Mouse (Mus musculus) G1E (cell line): ENCODE results near the gene Rps6ka1. TPM values are rescaled to one million over a fixed set of nuclear protein-coding genes. Genes with fewer than 3 reads are reported as not detected.

Source experiments
- ATAC-seq: 2 replicates; pipeline ENCODE4 v1.8.0; 2016; ENCODE audit warnings: mild to moderate bottlenecking; ENCODE audit not compliant: insufficient number of reproducible peaks, poor library complexity, low FRiP score, severe bottlenecking; ENCODE audit errors: extremely low read depth
- DNase-seq: peaks from one replicate; pipeline ENCODE4 v3.0.0; 2012; ENCODE audit warnings: low spot score
- H3K27me3 ChIP-seq: 2 replicates; pipeline ENCODE4 v1.6.1; 2012; ENCODE audit warnings: mild to moderate bottlenecking, low read length, inconsistent platforms; ENCODE audit not compliant: insufficient read depth
- H3K36me3 ChIP-seq: replicated peaks from 2 replicates; pipeline ENCODE3; 2012; ENCODE audit warnings: mild to moderate bottlenecking, inconsistent platforms
- H3K4me1 ChIP-seq: 2 replicates; pipeline ENCODE4 v1.6.1; 2012; ENCODE audit warnings: low read depth, low read length, inconsistent platforms, mixed read lengths; ENCODE audit not compliant: insufficient read depth
- H3K4me3 ChIP-seq: 2 replicates; pipeline ENCODE4 v1.5.1; 2012; ENCODE audit warnings: low read depth, mild to moderate bottlenecking, inconsistent platforms, low read length, moderate library complexity, mixed read lengths
- H3K9me3 ChIP-seq: replicated peaks from 2 replicates; pipeline ENCODE4 v1.6.1; 2012; ENCODE audit warnings: inconsistent platforms
- CTCF ChIP-seq: IDR thresholded peaks from 2 replicates; pipeline ENCODE4 v1.5.1; 2012; ENCODE audit warnings: low read depth, low read length, inconsistent platforms, mixed read lengths
- GATA1 ChIP-seq: IDR thresholded peaks from 2 replicates; pipeline ENCODE4 v1.6.1; 2012; ENCODE audit warnings: borderline replicate concordance, low read length, inconsistent platforms, mixed read lengths
- GATA2 ChIP-seq: IDR thresholded peaks from 2 replicates; pipeline ENCODE4 v1.6.1; 2012; ENCODE audit warnings: low read depth, low read length, inconsistent platforms, borderline replicate concordance
- POLR2AphosphoS5 ChIP-seq: IDR thresholded peaks from 2 replicates; pipeline ENCODE4 v1.6.1; 2012; ENCODE audit warnings: low read depth, low read length, inconsistent platforms; ENCODE audit not compliant: insufficient replicate concordance
- TAL1 ChIP-seq: conservative IDR thresholded peaks from 2 replicates; pipeline ENCODE4 v1.6.1; 2012; ENCODE audit warnings: low read depth, low read length, inconsistent platforms, mixed read lengths
- polyA plus RNA-seq: library from polyadenylated mRNA; stranded (reverse); fragments of >175 nt; gene quantifications from 2 replicates; pipeline ENCODE4 v1.2.3, GENCODE M21; 2012
- total RNA-seq, 2 experiments: library from RNA; stranded (forward) in 1 of 2; stranded (reverse) in 1 of 2; fragments of 200-1000 nt in 1 of 2; fragments of >200 nt in 1 of 2; fragmentation: Nextera tagmentation in 1 of 2; gene quantifications; 2 replicates each; pipeline ENCODE4 v1.2.3; 2014 to 2017

The Rps6ka1 gene
- total and polyA plus RNA-seq, 3 experiments, result 27.3 to 29.7 (median 27.4) TPM

DNA sequence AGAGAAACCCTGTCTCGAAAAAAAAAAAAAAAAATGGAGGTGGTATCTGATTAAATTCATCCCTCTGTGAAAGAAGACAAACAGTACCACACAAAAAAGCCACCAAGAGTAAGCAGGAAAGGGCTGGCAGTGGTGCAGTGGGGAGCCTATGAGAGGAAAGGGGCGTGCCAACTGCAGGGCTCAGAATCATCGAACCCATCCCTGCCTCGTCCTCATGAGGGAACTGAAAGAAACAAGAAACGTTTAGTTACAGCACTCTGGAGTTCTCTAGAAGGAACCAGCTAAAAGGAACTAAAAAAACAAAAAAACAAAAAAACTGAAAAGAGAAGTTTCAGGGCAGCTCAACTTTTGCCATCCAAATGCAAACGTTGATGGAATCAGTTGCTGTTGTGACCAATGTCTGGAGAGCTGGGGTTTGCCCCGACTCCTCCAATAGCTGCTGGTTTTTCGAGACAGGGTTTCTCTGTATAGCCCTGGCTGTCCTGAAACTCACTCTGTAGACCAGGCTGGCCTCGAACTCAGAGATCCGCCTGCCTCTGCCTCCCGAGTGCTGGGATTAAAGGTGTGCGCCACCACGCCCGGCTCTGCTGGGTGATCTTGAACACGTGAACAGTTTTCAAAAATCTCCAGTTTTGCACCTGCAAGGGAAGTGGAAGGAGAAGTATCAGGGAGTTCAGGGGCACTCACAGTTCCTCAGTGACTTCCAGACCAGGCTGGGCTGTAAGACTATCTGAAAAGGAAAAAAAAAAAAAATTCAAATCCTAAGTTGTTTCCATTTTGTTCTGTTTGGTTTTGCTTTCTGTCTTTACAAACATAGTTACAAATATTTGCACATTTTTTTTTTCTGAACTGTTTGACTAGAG, 83.0 kb downstream of the Rps6ka1 start:
- Histone ChIP-seq H3K9me3 (no peaks in the 10 kb centered on the region), H3K27me3 (no peaks in the 10 kb centered on the region), H3K36me3 (no peaks in the 10 kb centered on the region), H3K4me3 (no peak overlapping the region), H3K4me1 (peaks cover 7% of the 10 kb centered on the region)
- TF ChIP-seq GATA1 (no peak), GATA2 (no peak), CTCF (no peak), POLR2AphosphoS5 (no peak), TAL1 (no peak)
- ATAC-seq, result no peak
- DNase-seq, result no peak

DNA sequence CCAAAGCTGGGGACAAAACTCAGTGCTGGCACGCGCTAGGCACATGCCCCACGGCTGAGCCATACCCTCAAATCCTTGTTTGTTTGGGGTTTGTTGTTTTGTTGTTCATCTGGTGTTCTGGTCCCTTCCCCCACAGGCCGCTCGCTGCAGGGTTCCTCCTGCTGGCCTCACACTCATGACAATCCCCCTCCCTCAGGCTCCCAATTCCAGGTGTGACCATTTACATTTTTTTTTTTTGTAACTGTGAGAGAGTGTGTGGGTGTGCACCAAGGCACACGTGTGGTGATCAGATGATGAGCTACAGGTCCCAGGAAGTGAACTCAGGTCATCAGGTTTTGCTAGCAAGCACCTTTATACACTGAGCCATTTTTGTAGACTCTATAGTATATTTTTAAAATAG, 87.0 kb downstream of the Rps6ka1 start:
- no peaks in the 10 kb centered on the region for H3K36me3 ChIP-seq
- peaks cover 9% of the 10 kb centered on the region for H3K27me3 ChIP-seq
- DNase-seq, result no peak
- ATAC-seq, result no peak
- TF ChIP-seq GATA1 (no peak), CTCF (no peak), TAL1 (no peak), POLR2AphosphoS5 (no peak), GATA2 (no peak)
- no peaks in the 10 kb centered on the region for H3K9me3 ChIP-seq
- H3K4me3 ChIP-seq, result no peak overlapping the region
- H3K4me1 ChIP-seq, result peaks cover 7% of the 10 kb centered on the region

Other genes starting within 250 kb of the Rps6ka1 start
- gene Zdhhc18, start 237.6 kb downstream of the Rps6ka1 start, total RNA-seq (2014; fragmentation: Nextera tagmentation), result 9.6 and 11.7 TPM in 2 replicates
- 4.4 and 5.3 TPM in 2 replicates for gene Zdhhc18, start 237.6 kb downstream of the Rps6ka1 start, total RNA-seq (2017)
- 11.1 and 11.6 TPM in 2 replicates for gene Zdhhc18, start 237.6 kb downstream of the Rps6ka1 start, polyA plus RNA-seq
- 13.2 and 15.4 TPM in 2 replicates for gene Pigv, start 215.2 kb downstream of the Rps6ka1 start, total RNA-seq (2014; fragmentation: Nextera tagmentation)
- 5.6 and 5.7 TPM in 2 replicates for gene Pigv, start 215.2 kb downstream of the Rps6ka1 start, total RNA-seq (2017)
- 11.4 and 12.7 TPM in 2 replicates for gene Pigv, start 215.2 kb downstream of the Rps6ka1 start, polyA plus RNA-seq
- 224 and 240 TPM in 2 replicates for gene Arid1a, start 131.0 kb downstream of the Rps6ka1 start, total RNA-seq (2014; fragmentation: Nextera tagmentation)
- gene Arid1a, start 131.0 kb downstream of the Rps6ka1 start, total RNA-seq (2017), result 21.4 and 22.2 TPM in 2 replicates
- gene Arid1a, start 131.0 kb downstream of the Rps6ka1 start, polyA plus RNA-seq, result 124 and 205 TPM in 2 replicates
- gene Hmgn2, start 80.9 kb upstream of the Rps6ka1 start, total RNA-seq (2014; fragmentation: Nextera tagmentation), result 313 and 359 TPM in 2 replicates
- 127 and 148 TPM in 2 replicates for gene Hmgn2, start 80.9 kb upstream of the Rps6ka1 start, total RNA-seq (2017)
- gene Hmgn2, start 80.9 kb upstream of the Rps6ka1 start, polyA plus RNA-seq, result 595 and 658 TPM in 2 replicates
- gene Dhdds, start 113.1 kb upstream of the Rps6ka1 start, total RNA-seq (2014; fragmentation: Nextera tagmentation), result 21.1 and 21.7 TPM in 2 replicates
- 12.5 and 13.4 TPM in 2 replicates for gene Dhdds, start 113.1 kb upstream of the Rps6ka1 start, total RNA-seq (2017)
- 14.5 and 14.9 TPM in 2 replicates for gene Dhdds, start 113.1 kb upstream of the Rps6ka1 start, polyA plus RNA-seq
- not detected in 2 replicates for gene Lin28a, start 131.0 kb upstream of the Rps6ka1 start, total RNA-seq (2014; fragmentation: Nextera tagmentation)
- 0.06 and 0.11 TPM in 2 replicates for gene Lin28a, start 131.0 kb upstream of the Rps6ka1 start, total RNA-seq (2017)
- gene Lin28a, start 131.0 kb upstream of the Rps6ka1 start, polyA plus RNA-seq, result not detected in 2 replicates
- gene Zfp683, start 166.0 kb upstream of the Rps6ka1 start, total RNA-seq (2014; fragmentation: Nextera tagmentation), result not detected in 2 replicates
- not detected in 2 replicates for gene Zfp683, start 166.0 kb upstream of the Rps6ka1 start, total RNA-seq (2017)
- not detected in 2 replicates for gene Zfp683, start 166.0 kb upstream of the Rps6ka1 start, polyA plus RNA-seq
- 0.29 TPM in 1 of 2 replicates, not detected in the other for gene Crybg2, start 173.0 kb upstream of the Rps6ka1 start, total RNA-seq (2014; fragmentation: Nextera tagmentation)
- gene Crybg2, start 173.0 kb upstream of the Rps6ka1 start, total RNA-seq (2017), result 0.12 and 0.60 TPM in 2 replicates
- 0.46 and 0.83 TPM in 2 replicates for gene Crybg2, start 173.0 kb upstream of the Rps6ka1 start, polyA plus RNA-seq
- gene Cd52, start 207.3 kb upstream of the Rps6ka1 start, total RNA-seq (2014; fragmentation: Nextera tagmentation), result 1.7 and 2.0 TPM in 2 replicates
- gene Cd52, start 207.3 kb upstream of the Rps6ka1 start, total RNA-seq (2017), result 17.5 and 21.1 TPM in 2 replicates
- gene Cd52, start 207.3 kb upstream of the Rps6ka1 start, polyA plus RNA-seq, result 1.0 and 1.3 TPM in 2 replicates
- gene Ubxn11, start 214.8 kb upstream of the Rps6ka1 start, total RNA-seq (2014; fragmentation: Nextera tagmentation), result 6.0 and 13.8 TPM in 2 replicates
- gene Ubxn11, start 214.8 kb upstream of the Rps6ka1 start, total RNA-seq (2017), result 3.4 and 3.9 TPM in 2 replicates
- gene Ubxn11, start 214.8 kb upstream of the Rps6ka1 start, polyA plus RNA-seq, result 11.3 and 13.2 TPM in 2 replicates
- gene Sh3bgrl3, start 241.0 kb upstream of the Rps6ka1 start, total RNA-seq (2014; fragmentation: Nextera tagmentation), result 76.6 and 110 TPM in 2 replicates
- 98.4 and 105 TPM in 2 replicates for gene Sh3bgrl3, start 241.0 kb upstream of the Rps6ka1 start, total RNA-seq (2017)
- gene Sh3bgrl3, start 241.0 kb upstream of the Rps6ka1 start, polyA plus RNA-seq, result 111 and 202 TPM in 2 replicates